Mouse (Mus musculus) cerebellum, adult 2 months (tissue): ENCODE data around the gene Tec.

Experiments used
- CTCF ChIP-seq: fragments of 200-500 bp; IDR thresholded peaks from 2 replicates; pipeline ENCODE4 v1.5.1; 2011; ENCODE audit warnings: low read depth, mild to moderate bottlenecking, control low read depth, low read length, moderate library complexity, borderline replicate concordance; ENCODE audit not compliant: insufficient read depth
- POLR2A ChIP-seq: fragments of 200-500 bp; IDR thresholded peaks from 2 replicates; pipeline ENCODE4 v1.6.1; 2011; ENCODE audit warnings: low read length, control low read depth, borderline replicate concordance; ENCODE audit not compliant: insufficient read depth

DNA sequence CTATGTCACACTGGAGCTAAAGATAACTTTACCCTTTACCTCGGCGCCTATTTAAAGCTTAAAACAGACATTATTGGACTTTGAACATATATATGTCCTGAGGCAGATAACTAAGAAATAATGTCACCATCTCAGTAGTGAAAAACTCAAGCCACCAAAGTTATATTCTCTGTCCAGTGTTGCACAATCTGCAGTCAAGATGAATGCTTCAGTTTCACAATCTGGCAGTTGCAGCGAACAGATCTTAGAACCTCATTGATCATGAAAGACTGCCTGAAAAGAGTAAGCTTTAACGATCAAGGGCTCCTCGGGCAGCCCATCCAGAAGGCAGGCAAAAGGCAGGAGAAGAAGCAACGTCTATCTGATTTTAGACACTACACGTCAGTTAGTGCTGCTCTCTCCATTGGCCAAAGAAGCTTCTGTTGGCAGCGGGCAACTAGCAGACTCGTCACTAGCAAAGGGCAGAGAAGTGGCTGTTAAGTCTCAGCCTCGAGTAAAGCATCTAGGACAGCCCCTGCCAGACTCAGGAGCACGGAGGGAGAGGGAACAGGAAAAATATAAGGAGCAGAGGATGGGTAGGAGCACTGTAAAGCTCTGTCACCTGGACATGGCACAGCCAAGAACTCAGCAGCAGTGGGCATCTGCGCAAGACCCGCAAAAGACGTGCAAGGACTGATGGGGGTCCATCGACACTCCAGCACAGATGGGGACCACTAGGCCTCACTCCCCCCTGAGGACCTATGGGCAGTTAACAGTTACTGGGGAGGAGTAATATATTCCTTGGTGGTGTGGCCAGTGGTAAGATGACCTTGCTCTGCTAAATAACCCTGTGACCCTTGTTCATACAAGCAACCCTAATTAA, 35.1 kb downstream of the Tec start:
- TF ChIP-seq CTCF (no peak), POLR2A (no peak)
